Mouse (Mus musculus) C2C12 (cell line): ENCODE data around the gene Entpd3. TPM values are rescaled to one million over a fixed set of nuclear protein-coding genes. Genes with fewer than 3 reads are reported as not detected.

ENCODE experiments used
- H3K27me3 ChIP-seq: one replicate; pipeline ENCODE4 v1.6.1; 2011; ENCODE audit not compliant: control insufficient read depth, insufficient read depth, insufficient read length
- H3K36me3 ChIP-seq: one replicate; pipeline ENCODE4 v1.6.1; 2011; ENCODE audit not compliant: control insufficient read depth, insufficient read depth
- H3K4me3 ChIP-seq: one replicate; pipeline ENCODE4 v1.5.1; 2011; ENCODE audit warnings: mild to moderate bottlenecking, control low read depth; ENCODE audit not compliant: poor library complexity, insufficient read depth, severe bottlenecking
- H3K79me2 ChIP-seq: one replicate; pipeline ENCODE4 v1.6.1; 2011; ENCODE audit not compliant: control insufficient read depth, insufficient read depth
- H3K79me3 ChIP-seq: one replicate; pipeline ENCODE4 v1.6.1; 2011; ENCODE audit warnings: low read depth, control low read depth
- H3ac ChIP-seq: one replicate; pipeline ENCODE3; 2011; ENCODE audit warnings: low read depth; ENCODE audit not compliant: control insufficient read depth, insufficient read length
- CEBPB ChIP-seq: IDR thresholded peaks from one replicate; pipeline ENCODE4 v1.6.1; 2011; ENCODE audit warnings: low read depth, mild to moderate bottlenecking, control low read depth, moderate library complexity
- CTCF ChIP-seq: IDR thresholded peaks from one replicate; pipeline ENCODE4 v1.5.1; 2011; ENCODE audit not compliant: control insufficient read depth, insufficient read depth, insufficient read length
- FOSL1 ChIP-seq: IDR thresholded peaks from one replicate; pipeline ENCODE4 v1.8.0; 2011; ENCODE audit warnings: mild to moderate bottlenecking, low read length; ENCODE audit not compliant: poor library complexity, insufficient read depth, severe bottlenecking
- MAX ChIP-seq: IDR thresholded peaks from one replicate; pipeline ENCODE4 v1.6.1; 2011; ENCODE audit warnings: mild to moderate bottlenecking, control low read depth
- MYOD1 ChIP-seq: IDR thresholded peaks from one replicate; pipeline ENCODE4 v1.6.1; 2011; ENCODE audit warnings: low read depth; ENCODE audit not compliant: control insufficient read depth, insufficient read length
- MYOG ChIP-seq: IDR thresholded peaks from one replicate; pipeline ENCODE4 v1.6.1; 2011; ENCODE audit not compliant: control insufficient read depth, insufficient read length; ENCODE audit errors: extremely low read depth
- USF1 ChIP-seq: IDR thresholded peaks from one replicate; pipeline ENCODE4 v1.6.1; 2011; ENCODE audit warnings: low read depth, mild to moderate bottlenecking, control low read depth, moderate library complexity
- long read RNA-seq, 2 experiments: library from polyadenylated mRNA; unstranded; transcript quantifications; one replicate each; pipeline ENCODE4 v2.0.0; 2019 to 2020
- polyA plus RNA-seq: library from polyadenylated mRNA; unstranded; fragments of >200 nt; fragmentation: generic; extraction: Trizol; gene quantifications from one replicate; pipeline ENCODE4 v1.2.1, GENCODE M21; 2012; ENCODE audit warnings: missing spikeins

Gene Entpd3
- polyA plus RNA-seq, result 0.02 TPM
- long read RNA-seq, experiment 1, result 0 reads
- long read RNA-seq, experiment 2, result 0 reads

DNA sequence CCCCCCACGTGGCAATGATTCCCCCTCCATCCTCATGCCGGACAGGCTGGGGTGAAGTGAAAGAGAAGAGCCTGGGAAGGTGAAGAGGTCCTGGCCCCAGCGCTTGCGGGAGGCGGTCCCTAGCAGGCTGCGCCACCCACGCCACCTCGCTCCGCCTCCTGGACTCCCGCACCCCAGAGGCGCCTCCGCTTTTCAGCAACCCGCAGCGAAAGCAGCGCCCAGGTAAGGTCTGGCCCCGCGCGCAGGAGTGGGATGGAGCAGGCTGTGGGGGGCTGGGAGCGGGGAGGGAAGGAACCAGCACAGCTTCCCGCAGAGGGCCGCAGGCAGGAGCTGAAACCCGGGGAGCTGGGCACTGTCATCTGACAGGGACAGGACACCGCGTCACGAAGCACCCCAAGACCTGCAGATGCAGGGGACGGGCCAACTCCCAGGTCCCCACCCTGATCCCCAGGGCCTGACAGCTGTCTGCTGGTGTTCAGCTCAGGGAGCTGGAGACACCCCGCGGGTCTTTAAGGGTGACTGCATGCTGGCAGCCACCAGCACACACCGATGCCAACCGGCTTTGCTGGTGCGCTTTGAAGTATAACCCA is at the start of gene Entpd3:
TSS of gene Entpd3 (plus strand) at position 157 of the 590 bp plus-strand sequence.
- Histone ChIP-seq H3K4me3 (no peak within 1 kb of the TSS), H3K36me3 (no peaks in the 10 kb centered on the region), H3K27me3 (no peaks in the 10 kb centered on the region), H3K79me3 (no peaks in the 10 kb centered on the region), H3K79me2 (no peaks in the 10 kb centered on the region), H3ac (no peak within 1 kb of the TSS)
- TF ChIP-seq MAX (no peak), MYOG (no peak), USF1 (no peak), FOSL1 (no peak)

DNA sequence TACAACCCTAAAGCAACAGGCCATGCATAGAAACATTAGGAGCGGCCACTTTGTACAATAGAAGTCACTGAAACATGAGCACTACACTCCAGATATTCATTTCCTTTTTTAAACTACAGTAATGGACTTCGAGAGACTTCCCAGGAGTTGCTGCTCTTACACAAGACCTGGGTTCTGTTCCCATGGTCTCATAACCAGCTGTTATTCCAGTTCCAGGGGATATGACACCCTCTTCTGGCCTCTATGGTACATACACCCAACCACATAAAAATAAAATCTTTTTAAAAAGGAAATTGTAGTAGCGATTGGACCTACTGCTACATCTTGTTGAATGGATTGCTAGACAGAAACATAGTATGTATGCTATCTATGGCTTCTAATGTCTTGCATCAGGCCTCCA is 48.1 kb upstream of the Entpd3 start:
- Histone ChIP-seq H3ac (no peak overlapping the region), H3K79me2 (peaks cover 13% of the 10 kb centered on the region), H3K27me3 (peaks cover 10% of the 10 kb centered on the region), H3K4me3 (no peak overlapping the region), H3K36me3 (peaks cover 18% of the 10 kb centered on the region), H3K79me3 (no peaks in the 10 kb centered on the region)
- TF ChIP-seq CEBPB (no peak), USF1 (no peak), MYOG (no peak), MAX (no peak), MYOD1 (no peak), CTCF (no peak), FOSL1 (no peak)

GRCm38 (mm10) chr9:120492010-120492399 is 47.6 kb upstream of the Entpd3 start, which contains the start of gene Eif1b:
Eif1b (plus strand) TSS chr9:120492232.
- Histone ChIP-seq H3K79me3 (no peaks in the 10 kb centered on the region), H3K79me2 (peaks cover 13% of the 10 kb centered on the region), H3K36me3 (peaks cover 18% of the 10 kb centered on the region), H3K4me3 (peak within 1 kb of the TSS; percentile 65), H3K27me3 (peaks cover 7% of the 10 kb centered on the region), H3ac (peak within 1 kb of the TSS; percentile 81)
- TF ChIP-seq CEBPB, result no peak
- no peak for TF ChIP-seq MYOD1
- no peak for TF ChIP-seq MAX
- no peak for TF ChIP-seq FOSL1

- peaks cover 13% of the 10 kb centered on the region for H3K79me2 ChIP-seq
- peaks cover 6% of the 10 kb centered on the region for H3K27me3 ChIP-seq
- TF ChIP-seq USF1 (peak; percentile 60), MYOG (no peak), MAX (no peak), CEBPB (no peak)
- H3K79me3 ChIP-seq, result no peaks in the 10 kb centered on the region
- H3ac ChIP-seq, result peak overlapping the region; percentile 81
- peaks cover 18% of the 10 kb centered on the region for H3K36me3 ChIP-seq
- H3K4me3 ChIP-seq, result peak overlapping the region; percentile 65
These were observed 46.9 kb upstream of the Entpd3 start for GRCm38 (mm10) chr9:120492400-120493351.

- peaks cover 3% of the 10 kb centered on the region for H3K27me3 ChIP-seq
- peak overlapping the region; percentile 65 for H3K4me3 ChIP-seq
- H3K79me3 ChIP-seq, result no peaks in the 10 kb centered on the region
- H3ac ChIP-seq, result no peak overlapping the region
- peaks cover 13% of the 10 kb centered on the region for H3K79me2 ChIP-seq
- no peak for TF ChIP-seq MAX
- peaks cover 18% of the 10 kb centered on the region for H3K36me3 ChIP-seq
These were observed 45.8 kb upstream of the Entpd3 start for GRCm38 (mm10) chr9:120493781-120494180.

DNA sequence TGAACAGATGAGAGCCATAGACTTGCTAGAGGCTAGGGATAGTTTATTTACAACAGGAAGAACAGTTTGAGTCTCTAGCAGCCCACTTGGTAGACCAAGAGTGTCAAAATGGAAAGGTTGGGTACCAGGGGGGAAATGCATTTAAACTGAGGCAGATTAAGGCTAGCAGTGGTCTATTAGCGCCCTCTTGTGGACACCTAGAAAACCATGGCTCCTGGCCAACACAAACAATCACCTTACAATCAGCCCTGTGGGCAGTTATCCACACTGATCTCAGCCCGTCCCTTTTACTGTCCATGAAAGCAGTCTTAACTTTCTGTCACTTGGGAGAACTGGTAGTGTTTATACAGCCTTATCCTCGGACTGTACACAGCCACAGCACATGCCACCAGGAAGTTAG is 42.9 kb upstream of the Entpd3 start:
- Histone ChIP-seq H3K79me2 (peaks cover 13% of the 10 kb centered on the region), H3K4me3 (no peak overlapping the region), H3K27me3 (peaks cover 4% of the 10 kb centered on the region), H3ac (no peak overlapping the region), H3K36me3 (peaks cover 18% of the 10 kb centered on the region), H3K79me3 (no peaks in the 10 kb centered on the region)
- TF ChIP-seq MAX (no peak), CTCF (peak; percentile 31)
